Mouse (Mus musculus): ENCODE results near the gene Cmc1. TPM values are rescaled to one million over a fixed set of nuclear protein-coding genes. Genes with fewer than 3 reads are reported as not detected.
A peak's percentile ranks its signal among the peaks of the same experiment; 100 is the strongest.

Cmc1 gene
- polyA plus RNA-seq, 1 experiment from 2014 or later, result 41.5 TPM

DNA sequence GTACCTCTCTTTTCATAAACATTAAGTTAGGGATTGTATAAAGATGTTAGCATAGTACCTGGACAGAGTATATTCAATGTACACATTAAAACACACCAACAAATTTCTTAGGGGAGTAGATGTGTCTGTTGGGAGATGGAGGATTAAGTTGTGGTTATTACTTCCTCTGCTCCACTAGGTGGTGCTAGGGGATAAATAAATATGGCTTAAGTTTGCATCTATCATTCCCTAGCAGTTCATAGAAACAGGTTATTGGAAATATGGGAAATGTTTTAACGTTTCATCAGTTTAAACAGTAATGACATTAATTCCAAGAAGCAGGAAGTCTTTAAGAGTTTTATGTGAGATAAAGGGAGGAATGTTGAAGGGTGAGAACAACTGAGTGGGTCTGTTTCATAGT, 96.7 kb downstream of the Cmc1 start:
- DNase-seq (ENCODE audit: low spot score, missing footprints), result no peak
- Histone ChIP-seq H3K4me2 (no peak overlapping the region), H3K4me1 (ENCODE audit: control insufficient read depth, insufficient read depth, low read length) (no peaks in the 10 kb centered on the region), H3K4me3 (ENCODE audit: low read depth, low read length) (no peak overlapping the region), H3K27me3 (ENCODE audit: control insufficient read depth, insufficient read depth, low read length) (no peaks in the 10 kb centered on the region), H3K9ac (ENCODE audit: low read length) (no peak overlapping the region), H3K27ac (ENCODE audit: low read depth, low read length) (no peak overlapping the region), H3K9me3 (ENCODE audit: control insufficient read depth, low read length) (no peaks in the 10 kb centered on the region), H3K36me3 (ENCODE audit: control insufficient read depth, insufficient read depth, low read length) (peaks cover 10% of the 10 kb centered on the region)
- no peak for ATAC-seq (ENCODE audit: low FRiP score)
- 66% methylated on average over 1 of the region's 1 CpGs for WGBS

DNA sequence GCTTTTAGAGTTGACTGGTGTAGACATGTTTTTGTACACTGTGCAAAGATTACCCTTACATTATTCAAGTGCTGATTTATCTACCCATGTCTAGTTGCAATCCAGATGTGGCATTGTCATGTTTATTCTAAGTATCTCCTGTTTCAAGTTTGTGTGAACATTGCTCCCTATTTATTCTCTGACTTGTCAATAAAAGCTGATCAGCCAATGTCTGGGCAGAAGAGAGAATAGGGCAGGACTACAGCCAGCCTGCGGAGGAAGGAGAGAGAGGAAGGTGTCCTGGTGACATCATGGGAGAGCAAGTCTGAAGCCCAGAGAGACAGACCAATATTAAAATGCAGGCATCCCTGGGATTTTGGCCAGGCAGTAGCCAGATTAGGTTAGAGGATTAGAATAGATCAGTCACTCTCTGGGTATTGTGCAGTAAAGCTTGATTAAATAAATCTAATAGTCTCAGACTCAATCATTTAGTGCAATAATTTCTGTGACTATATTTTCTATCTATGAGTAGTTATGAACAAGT, 104.9 kb downstream of the Cmc1 start:
- H3K4me1 ChIP-seq (ENCODE audit: control insufficient read depth, insufficient read depth, low read length), result peaks cover 7% of the 10 kb centered on the region
- no peak overlapping the region for H3K4me2 ChIP-seq
- 0 out of 2 replicates have a peak, but pooled peaks cover 3% of the 10 kb centered on the region for H3K36me3 ChIP-seq (ENCODE audit: control insufficient read depth, insufficient read depth, low read length)
- DNase-seq (ENCODE audit: low spot score, missing footprints) (peak; percentile 64), ATAC-seq (ENCODE audit: low FRiP score) (no peak)
- H3K27ac ChIP-seq (ENCODE audit: low read depth, low read length), result no peak overlapping the region
- no peaks in the 10 kb centered on the region for H3K9me3 ChIP-seq (ENCODE audit: control insufficient read depth, low read length)
- H3K4me3 ChIP-seq (ENCODE audit: low read depth, low read length), result no peak overlapping the region
- WGBS, result 70% methylated on average over 1 of the region's 1 CpGs
- no peaks in the 10 kb centered on the region for H3K27me3 ChIP-seq (ENCODE audit: control insufficient read depth, insufficient read depth, low read length)
- no peak overlapping the region for H3K9ac ChIP-seq (ENCODE audit: low read length)

DNA sequence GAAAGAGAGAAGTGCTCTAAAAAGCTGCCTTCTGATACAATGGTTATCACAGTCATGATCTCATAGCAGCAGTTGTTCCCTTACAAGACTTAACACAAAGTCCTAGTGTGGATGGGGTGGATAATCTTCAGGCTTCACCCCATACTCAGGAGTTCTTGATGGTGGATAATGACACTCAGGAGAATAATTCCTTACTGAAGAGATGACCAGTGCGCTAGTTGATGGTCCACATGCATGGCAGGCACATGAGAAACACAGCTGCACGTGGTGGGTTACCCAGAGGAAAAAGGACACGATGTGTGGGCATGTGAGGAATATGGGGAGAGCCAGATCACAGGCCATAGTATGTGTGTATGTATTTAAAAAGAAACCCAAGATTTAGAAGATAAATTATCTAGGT, 106.4 kb downstream of the Cmc1 start:
- DNase-seq (ENCODE audit: low spot score, missing footprints) (peak; percentile 51), ATAC-seq (ENCODE audit: low FRiP score) (no peak)
- no peak overlapping the region for H3K27ac ChIP-seq (ENCODE audit: low read depth, low read length)
- no peak overlapping the region for H3K4me2 ChIP-seq
- H3K9ac ChIP-seq (ENCODE audit: low read length), result no peak overlapping the region
- no peak overlapping the region for H3K4me3 ChIP-seq (ENCODE audit: low read depth, low read length)
- no peaks in the 10 kb centered on the region for H3K9me3 ChIP-seq (ENCODE audit: control insufficient read depth, low read length)
- no peaks in the 10 kb centered on the region for H3K36me3 ChIP-seq (ENCODE audit: control insufficient read depth, insufficient read depth, low read length)
- peaks cover 7% of the 10 kb centered on the region for H3K4me1 ChIP-seq (ENCODE audit: control insufficient read depth, insufficient read depth, low read length)
- no peaks in the 10 kb centered on the region for H3K27me3 ChIP-seq (ENCODE audit: control insufficient read depth, insufficient read depth, low read length)
- WGBS, result 93% methylated on average over 3 of the region's 3 CpGs

GRCm38 (mm10) chr9:118042738-118043137, 107.2 kb downstream of the Cmc1 start:
- H3K9ac ChIP-seq (ENCODE audit: low read length), result no peak overlapping the region
- H3K4me2 ChIP-seq, result no peak overlapping the region
- H3K4me3 ChIP-seq (ENCODE audit: low read depth, low read length), result no peak overlapping the region
- no peaks in the 10 kb centered on the region for H3K9me3 ChIP-seq (ENCODE audit: control insufficient read depth, low read length)
- WGBS, result 88% methylated on average over 4 of the region's 4 CpGs
- H3K27me3 ChIP-seq (ENCODE audit: control insufficient read depth, insufficient read depth, low read length), result no peaks in the 10 kb centered on the region
- no peak for ATAC-seq (ENCODE audit: low FRiP score)
- peaks cover 7% of the 10 kb centered on the region for H3K4me1 ChIP-seq (ENCODE audit: control insufficient read depth, insufficient read depth, low read length)
- DNase-seq (ENCODE audit: low spot score, missing footprints), result peak; percentile 68
- no peaks in the 10 kb centered on the region for H3K36me3 ChIP-seq (ENCODE audit: control insufficient read depth, insufficient read depth, low read length)
- no peak overlapping the region for H3K27ac ChIP-seq (ENCODE audit: low read depth, low read length)

DNA sequence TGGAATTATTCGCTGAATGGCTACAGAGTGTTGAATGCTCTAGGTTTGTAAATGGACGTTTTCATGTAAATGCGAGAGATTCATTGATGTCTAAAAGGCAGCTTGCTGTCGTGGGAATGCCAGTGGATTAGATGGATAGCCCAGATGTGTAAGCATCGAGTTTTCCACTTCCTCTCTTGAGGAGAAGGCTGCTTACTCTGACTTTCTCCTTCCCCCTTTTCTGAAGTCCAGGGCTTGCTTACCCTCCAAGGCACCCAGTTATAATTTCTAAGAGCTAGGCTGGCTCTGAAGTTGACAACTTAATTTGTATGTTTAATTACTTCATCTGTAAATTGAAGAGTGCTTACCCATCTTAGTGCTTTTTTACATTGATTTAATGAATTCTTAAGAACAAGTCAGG, 108.3 kb downstream of the Cmc1 start:
- Histone ChIP-seq H3K27ac (ENCODE audit: low read depth, low read length) (no peak overlapping the region), H3K4me3 (ENCODE audit: low read depth, low read length) (peak overlapping the region; percentile 73), H3K36me3 (ENCODE audit: control insufficient read depth, insufficient read depth, low read length) (no peaks in the 10 kb centered on the region), H3K4me1 (ENCODE audit: control insufficient read depth, insufficient read depth, low read length) (peaks cover 7% of the 10 kb centered on the region), H3K4me2 (peak overlapping the region; percentile 70), H3K9me3 (ENCODE audit: control insufficient read depth, low read length) (no peaks in the 10 kb centered on the region), H3K9ac (ENCODE audit: low read length) (peak overlapping the region; percentile 84), H3K27me3 (ENCODE audit: control insufficient read depth, insufficient read depth, low read length) (no peaks in the 10 kb centered on the region)
- 36% methylated on average over 5 of the region's 5 CpGs for WGBS
- DNase-seq (ENCODE audit: low spot score, missing footprints) (peak; percentile 75), ATAC-seq (ENCODE audit: low FRiP score) (no peak)

DNA sequence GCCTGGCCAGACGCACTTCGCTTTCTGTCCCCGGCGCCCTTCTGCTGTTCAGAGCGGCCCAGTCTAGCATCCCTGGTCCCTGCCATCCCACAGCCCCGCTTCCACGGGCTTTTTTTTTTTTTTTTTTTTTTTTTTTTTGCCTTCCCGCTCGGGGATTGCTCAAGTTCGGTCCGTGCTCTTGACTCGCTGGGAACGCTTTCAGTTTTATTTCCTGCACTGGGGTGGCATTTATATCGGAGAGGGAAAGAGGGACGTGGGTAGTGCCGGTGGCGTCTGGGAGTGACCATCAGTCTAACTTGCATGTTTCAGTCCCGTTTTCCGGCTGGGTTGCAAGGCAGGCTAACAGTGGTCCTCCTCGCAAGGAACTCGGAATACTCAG, 109.0 kb downstream of the Cmc1 start:
- H3K9ac ChIP-seq (ENCODE audit: low read length), result peak overlapping the region; percentile 84
- peak overlapping the region; percentile 70 for H3K4me2 ChIP-seq
- peak overlapping the region; percentile 73 for H3K4me3 ChIP-seq (ENCODE audit: low read depth, low read length)
- H3K27ac ChIP-seq (ENCODE audit: low read depth, low read length), result peak overlapping the region; percentile 82
- H3K9me3 ChIP-seq (ENCODE audit: control insufficient read depth, low read length), result no peaks in the 10 kb centered on the region
- peaks cover 7% of the 10 kb centered on the region for H3K4me1 ChIP-seq (ENCODE audit: control insufficient read depth, insufficient read depth, low read length)
- H3K27me3 ChIP-seq (ENCODE audit: control insufficient read depth, insufficient read depth, low read length), result no peaks in the 10 kb centered on the region
- 2% methylated on average over 21 of the region's 21 CpGs for WGBS
- DNase-seq (ENCODE audit: low spot score, missing footprints) (no peak), ATAC-seq (ENCODE audit: low FRiP score) (no peak)
- H3K36me3 ChIP-seq (ENCODE audit: control insufficient read depth, insufficient read depth, low read length), result no peaks in the 10 kb centered on the region

DNA sequence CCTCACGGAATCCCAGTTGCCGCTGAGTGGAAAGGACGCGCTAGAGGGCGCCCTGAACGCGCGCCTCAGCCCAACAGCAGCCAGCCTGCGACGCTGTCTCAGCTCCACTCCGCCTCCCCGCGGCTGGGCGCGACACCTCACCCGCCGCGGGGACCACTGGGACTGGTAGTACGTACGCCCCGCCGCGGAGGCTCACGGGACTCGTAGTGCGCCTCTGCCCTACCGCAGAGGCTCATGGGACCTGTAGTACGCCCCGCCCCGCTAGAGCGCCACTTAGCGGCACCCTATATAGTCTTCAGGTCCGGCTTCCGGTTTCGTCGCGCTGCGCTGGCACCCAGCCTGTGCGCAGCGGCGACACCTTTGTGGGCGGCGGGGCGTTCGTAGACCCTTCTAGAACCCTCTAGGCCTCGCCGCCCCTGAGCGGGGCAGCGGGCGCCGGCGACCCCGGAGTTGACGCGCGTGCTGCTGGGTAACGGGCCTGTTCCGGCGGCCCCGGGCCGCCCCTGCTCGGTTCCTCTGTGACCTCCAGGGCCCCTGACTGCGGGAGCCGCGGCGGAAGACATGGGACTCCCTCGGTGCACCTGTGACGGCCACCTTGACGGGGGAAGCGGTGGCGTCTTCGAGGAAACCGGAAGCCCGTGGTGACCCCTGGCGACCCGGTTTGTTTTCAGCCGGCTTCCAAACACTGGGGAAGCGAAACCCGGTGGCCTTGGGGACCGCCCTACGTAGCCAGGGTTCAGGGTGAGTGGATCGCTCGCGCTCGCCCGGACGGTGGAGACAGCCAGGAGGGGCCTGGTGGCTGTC, 109.6 kb downstream of the Cmc1 start, which contains the start of gene Azi2:
Gene Azi2 (plus strand): TSS at position 282 of the 804 bp plus-strand sequence.
- DNase-seq (ENCODE audit: low spot score, missing footprints) (peak; percentile 100), ATAC-seq (ENCODE audit: low FRiP score) (peak; percentile 99)
- H3K4me3 ChIP-seq (ENCODE audit: low read depth, low read length), result peak within 1 kb of the TSS; percentile 73
- H3K4me2 ChIP-seq, result peak within 1 kb of the TSS; percentile 70
- no peaks in the 10 kb centered on the region for H3K27me3 ChIP-seq (ENCODE audit: control insufficient read depth, insufficient read depth, low read length)
- peak within 1 kb of the TSS; percentile 82 for H3K27ac ChIP-seq (ENCODE audit: low read depth, low read length)
- H3K9ac ChIP-seq (ENCODE audit: low read length), result peak within 1 kb of the TSS; percentile 84
- WGBS, result under 1% methylated on average over 87 of the region's 87 CpGs
- H3K9me3 ChIP-seq (ENCODE audit: control insufficient read depth, low read length), result no peaks in the 10 kb centered on the region
- H3K4me1 ChIP-seq (ENCODE audit: control insufficient read depth, insufficient read depth, low read length), result peaks cover 7% of the 10 kb centered on the region
- no peaks in the 10 kb centered on the region for H3K36me3 ChIP-seq (ENCODE audit: control insufficient read depth, insufficient read depth, low read length)

DNA sequence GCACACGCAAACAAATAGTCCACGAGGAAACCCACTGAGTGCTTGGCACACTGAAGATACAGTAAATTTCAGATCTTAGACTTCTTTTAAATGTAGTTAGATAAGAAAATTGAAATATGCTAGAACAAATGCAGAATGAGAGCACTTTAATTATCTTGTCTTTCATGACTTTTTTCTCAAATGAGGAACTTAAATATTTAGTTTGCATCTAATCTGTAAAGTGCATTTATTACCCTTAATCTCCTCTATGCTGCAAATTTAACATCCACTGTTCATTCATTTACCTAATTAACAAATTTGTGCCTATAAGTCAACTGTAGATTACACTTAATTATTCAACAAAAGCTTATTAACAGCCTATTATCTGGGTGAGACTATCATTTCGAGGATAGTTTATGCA, 115.0 kb downstream of the Cmc1 start:
- H3K36me3 ChIP-seq (ENCODE audit: control insufficient read depth, insufficient read depth, low read length), result no peaks in the 10 kb centered on the region
- no peaks in the 10 kb centered on the region for H3K4me1 ChIP-seq (ENCODE audit: control insufficient read depth, insufficient read depth, low read length)
- no peak overlapping the region for H3K9ac ChIP-seq (ENCODE audit: low read length)
- H3K4me2 ChIP-seq, result no peak overlapping the region
- 89% methylated on average over 3 of the region's 3 CpGs for WGBS
- no peak overlapping the region for H3K27ac ChIP-seq (ENCODE audit: low read depth, low read length)
- no peak overlapping the region for H3K4me3 ChIP-seq (ENCODE audit: low read depth, low read length)
- H3K9me3 ChIP-seq (ENCODE audit: control insufficient read depth, low read length), result no peaks in the 10 kb centered on the region
- ATAC-seq (ENCODE audit: low FRiP score) (no peak), DNase-seq (ENCODE audit: low spot score, missing footprints) (no peak)
- no peaks in the 10 kb centered on the region for H3K27me3 ChIP-seq (ENCODE audit: control insufficient read depth, insufficient read depth, low read length)

DNA sequence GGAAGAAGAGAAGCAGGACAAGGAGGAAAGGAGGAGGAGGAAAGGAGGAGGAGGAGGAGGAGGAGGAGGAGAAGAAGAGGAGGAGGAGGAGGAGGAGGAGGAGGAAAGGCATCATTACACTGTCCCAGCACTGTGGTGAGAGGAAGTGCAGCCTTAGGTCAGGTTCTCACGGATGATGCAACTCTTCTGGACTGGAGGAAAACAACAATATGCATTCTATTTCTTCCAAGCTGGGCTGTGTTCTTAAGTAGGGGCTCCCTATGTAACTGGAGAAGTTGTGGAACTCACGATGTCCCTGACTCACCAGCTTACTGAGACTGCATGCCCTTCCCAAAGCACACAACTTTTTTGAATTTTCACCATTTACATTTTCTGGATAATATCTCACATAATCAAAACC, 118.3 kb downstream of the Cmc1 start:
- DNase-seq (ENCODE audit: low spot score, missing footprints), result no peak
- no peaks in the 10 kb centered on the region for H3K36me3 ChIP-seq (ENCODE audit: control insufficient read depth, insufficient read depth, low read length)
- H3K27ac ChIP-seq (ENCODE audit: low read depth, low read length), result no peak overlapping the region
- no peaks in the 10 kb centered on the region for H3K27me3 ChIP-seq (ENCODE audit: control insufficient read depth, insufficient read depth, low read length)
- H3K9ac ChIP-seq (ENCODE audit: low read length), result no peak overlapping the region
- ATAC-seq (ENCODE audit: low FRiP score), result no peak
- no peaks in the 10 kb centered on the region for H3K4me1 ChIP-seq (ENCODE audit: control insufficient read depth, insufficient read depth, low read length)
- no peaks in the 10 kb centered on the region for H3K9me3 ChIP-seq (ENCODE audit: control insufficient read depth, low read length)
- no peak overlapping the region for H3K4me2 ChIP-seq
- 66% methylated on average over 2 of the region's 2 CpGs for WGBS
- H3K4me3 ChIP-seq (ENCODE audit: low read depth, low read length), result no peak overlapping the region

Data from midbrain, embryonic 11.5 days (tissue).